Mouse (Mus musculus): ENCODE measurements at regions not wholly inside any gene's neighbourhood (a gene's known extent, or its start where the extent isn't known, plus 50 kb on each side); places are given as distances from the start of the nearest gene placed in this dataset.
A peak's percentile ranks its signal among the peaks of the same experiment; 100 is the strongest.

DNA sequence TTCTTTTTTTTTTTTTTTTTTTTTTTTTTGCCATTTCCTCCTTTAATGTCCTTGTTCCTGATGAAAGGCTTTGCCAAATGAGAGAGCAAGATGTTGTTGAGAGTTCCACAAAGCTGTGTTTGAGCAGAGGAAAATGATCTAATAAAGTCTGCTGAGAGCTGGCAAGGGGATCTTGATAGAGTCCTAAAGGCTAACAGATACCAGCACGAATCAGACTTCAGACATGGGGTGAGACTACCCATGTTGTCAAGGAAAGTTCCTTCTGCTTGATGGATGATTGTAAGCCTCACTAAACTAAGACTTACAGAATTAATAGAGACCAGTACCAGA is 665.2 kb upstream of the Fam92a start:
- Histone ChIP-seq H3K4me3 (ENCODE audit: low read depth, low read length) (no peak overlapping the region), H3K4me2 (replicated peaks; ENCODE audit: low read depth, low read length) (no peak overlapping the region)
- WGBS, result 29% methylated on average over 1 of the region's 1 CpGs

DNA sequence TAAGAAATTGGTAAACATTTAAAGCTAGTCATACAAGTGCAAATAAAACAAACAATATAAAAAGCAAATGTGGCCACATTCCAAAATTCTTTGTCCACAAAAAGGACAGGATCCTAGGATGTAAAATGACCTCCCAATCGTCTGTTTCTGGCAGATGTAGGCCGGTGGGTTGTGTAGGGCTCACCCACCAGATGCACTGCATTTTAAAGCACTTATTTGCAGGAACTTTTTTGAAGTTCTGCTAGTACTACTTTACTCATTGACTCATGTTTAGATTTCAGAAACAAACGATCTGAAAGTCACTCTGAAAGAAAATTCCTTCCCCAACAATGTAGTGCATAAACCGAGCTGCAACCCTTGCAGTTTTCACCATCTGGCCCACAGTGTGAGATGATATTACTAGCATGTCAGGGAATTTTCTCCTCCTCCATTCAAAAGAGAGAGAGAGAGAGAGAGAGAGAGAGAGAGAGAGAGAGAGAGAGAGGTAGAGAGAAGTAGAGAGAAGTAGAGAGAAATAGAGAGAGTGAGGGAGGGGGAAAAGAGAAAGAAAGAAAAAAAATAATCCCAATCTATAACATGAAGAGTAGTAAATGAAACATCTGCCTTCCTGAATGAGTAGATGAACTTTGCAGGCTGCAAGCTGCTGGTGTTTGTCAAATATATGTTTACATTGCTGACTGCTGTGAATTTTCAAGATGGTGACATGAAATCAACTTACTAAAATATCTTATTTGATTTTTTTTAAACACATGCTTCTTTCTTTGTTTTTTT is 664.7 kb upstream of the Fam92a start:
- H3K4me1 ChIP-seq (ENCODE audit: control insufficient read depth, insufficient read depth, low read length), result no peaks in the 10 kb centered on the region
- H3K36me3 ChIP-seq (ENCODE audit: control insufficient read depth, insufficient read depth, low read length), result no peaks in the 10 kb centered on the region
- no peak overlapping the region for H3K9ac ChIP-seq (replicated peaks; ENCODE audit: low read depth, low read length)
- H3K4me2 ChIP-seq (replicated peaks; ENCODE audit: low read depth, low read length), result no peak overlapping the region
- H3K27ac ChIP-seq (ENCODE audit: low read length), result peak overlapping the region; percentile 63; the same call in 1 of the 2 replicates
- H3K4me3 ChIP-seq (ENCODE audit: low read depth, low read length), result no peak overlapping the region
- ATAC-seq (ENCODE audit: insufficient number of reproducible peaks, insufficient read depth, low FRiP score, low read depth), result no peak
- no peaks in the 10 kb centered on the region for H3K27me3 ChIP-seq (ENCODE audit: control insufficient read depth, insufficient read depth, low read length)
- 24% methylated on average over 4 of the region's 4 CpGs for WGBS
- H3K9me3 ChIP-seq (ENCODE audit: control insufficient read depth, low read depth, low read length), result no peaks in the 10 kb centered on the region

More for the DNA sequence above, 665.2 kb upstream of the Fam92a start:
- Histone ChIP-seq H3K36me3 (ENCODE audit: control insufficient read depth, insufficient read depth, low read length) (no peaks in the 10 kb centered on the region), H3K9ac (replicated peaks; ENCODE audit: low read depth, low read length) (no peak overlapping the region), H3K27me3 (ENCODE audit: control insufficient read depth, insufficient read depth, low read length) (no peaks in the 10 kb centered on the region), H3K27ac (ENCODE audit: low read length) (peak overlapping the region; percentile 63; the same call in 1 of the 2 replicates), H3K9me3 (ENCODE audit: control insufficient read depth, low read depth, low read length) (no peaks in the 10 kb centered on the region), H3K4me1 (ENCODE audit: control insufficient read depth, insufficient read depth, low read length) (no peaks in the 10 kb centered on the region)
- peak; percentile 23; the same call in 1 of the 2 replicates for ATAC-seq (ENCODE audit: insufficient number of reproducible peaks, insufficient read depth, low FRiP score, low read depth)

DNA sequence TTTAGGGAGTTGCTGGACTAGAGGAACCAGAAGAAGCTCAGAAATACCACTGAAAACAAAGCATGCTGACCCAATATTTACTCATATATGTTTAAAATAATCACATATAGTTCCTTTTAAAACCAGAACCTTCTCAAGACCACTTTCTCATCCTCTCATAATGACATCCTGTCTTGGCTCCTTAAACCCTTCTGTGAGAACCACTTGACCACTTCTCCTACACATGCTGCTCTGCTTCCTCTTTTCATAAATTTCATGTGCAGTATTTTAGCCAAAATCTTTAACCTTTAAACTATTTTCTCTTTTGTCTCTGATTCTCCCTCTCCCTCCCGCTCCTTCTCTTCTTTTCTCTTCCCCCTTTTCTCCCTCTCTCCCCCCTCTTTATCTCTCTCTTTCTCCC is 654.6 kb upstream of the Fam92a start:
- Histone ChIP-seq H3K4me2 (replicated peaks; ENCODE audit: low read depth, low read length) (no peak overlapping the region), H3K9ac (replicated peaks; ENCODE audit: low read depth, low read length) (no peak overlapping the region), H3K27ac (ENCODE audit: low read length) (no peak overlapping the region), H3K4me3 (ENCODE audit: low read depth, low read length) (no peak overlapping the region), H3K9me3 (ENCODE audit: control insufficient read depth, low read depth, low read length) (no peaks in the 10 kb centered on the region), H3K36me3 (ENCODE audit: control insufficient read depth, insufficient read depth, low read length) (no peaks in the 10 kb centered on the region), H3K27me3 (ENCODE audit: control insufficient read depth, insufficient read depth, low read length) (no peaks in the 10 kb centered on the region), H3K4me1 (ENCODE audit: control insufficient read depth, insufficient read depth, low read length) (no peaks in the 10 kb centered on the region)
- ATAC-seq (ENCODE audit: insufficient number of reproducible peaks, insufficient read depth, low FRiP score, low read depth), result no peak
- WGBS, result 70% methylated on average over 1 of the region's 1 CpGs

DNA sequence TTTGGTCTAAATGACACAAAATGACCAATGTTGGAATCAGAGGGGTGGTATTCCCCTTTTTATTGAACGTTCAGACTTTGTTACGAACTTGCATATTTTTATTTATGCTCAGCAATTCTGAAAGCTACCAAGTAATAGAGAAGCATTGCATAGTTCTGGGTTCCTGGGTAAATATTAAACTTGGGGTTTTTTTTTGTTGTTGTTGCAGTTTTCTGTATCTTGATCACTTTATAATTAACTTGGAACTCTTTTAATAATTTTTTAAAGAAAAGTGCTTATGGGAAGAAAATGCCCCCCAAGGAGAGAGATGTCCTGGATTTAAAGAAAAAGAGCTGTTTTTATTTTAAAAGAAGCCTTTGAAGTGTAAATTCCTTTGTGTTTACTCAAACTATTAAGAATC is 642.4 kb upstream of the Fam92a start:
- H3K4me2 ChIP-seq (replicated peaks; ENCODE audit: low read depth, low read length), result no peak overlapping the region
- no peaks in the 10 kb centered on the region for H3K9me3 ChIP-seq (ENCODE audit: control insufficient read depth, low read depth, low read length)
- H3K4me1 ChIP-seq (ENCODE audit: control insufficient read depth, insufficient read depth, low read length), result no peaks in the 10 kb centered on the region
- WGBS, result 92% methylated on average over 2 of the region's 2 CpGs
- no peak overlapping the region for H3K27ac ChIP-seq (ENCODE audit: low read length)
- no peaks in the 10 kb centered on the region for H3K27me3 ChIP-seq (ENCODE audit: control insufficient read depth, insufficient read depth, low read length)
- H3K4me3 ChIP-seq (ENCODE audit: low read depth, low read length), result no peak overlapping the region
- no peaks in the 10 kb centered on the region for H3K36me3 ChIP-seq (ENCODE audit: control insufficient read depth, insufficient read depth, low read length)
- H3K9ac ChIP-seq (replicated peaks; ENCODE audit: low read depth, low read length), result no peak overlapping the region
- no peak for ATAC-seq (ENCODE audit: insufficient number of reproducible peaks, insufficient read depth, low FRiP score, low read depth)

DNA sequence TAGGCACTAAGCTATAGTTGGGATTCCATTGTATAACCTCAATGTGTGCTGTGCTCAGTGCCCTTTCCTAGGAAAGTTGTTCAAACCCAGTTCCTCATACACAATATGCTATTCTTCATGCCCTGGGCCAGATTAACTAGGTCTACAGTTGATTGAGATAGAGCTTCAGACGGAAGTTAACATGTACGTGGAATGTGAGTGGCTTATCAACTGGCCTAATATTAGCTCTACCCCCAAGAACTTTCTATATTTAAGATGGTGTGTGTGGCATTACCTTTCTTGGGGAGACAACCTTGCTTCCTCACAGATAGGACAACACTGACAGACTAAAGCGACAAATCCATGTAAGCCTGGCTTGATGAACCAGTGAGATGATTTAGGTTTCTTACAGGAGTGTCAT is 629.4 kb upstream of the Fam92a start:
- no peak for ATAC-seq (ENCODE audit: insufficient number of reproducible peaks, insufficient read depth, low FRiP score, low read depth)
- H3K36me3 ChIP-seq (ENCODE audit: control insufficient read depth, insufficient read depth, low read length), result no peaks in the 10 kb centered on the region
- H3K4me2 ChIP-seq (replicated peaks; ENCODE audit: low read depth, low read length), result no peak overlapping the region
- no peak overlapping the region for H3K4me3 ChIP-seq (ENCODE audit: low read depth, low read length)
- no peaks in the 10 kb centered on the region for H3K9me3 ChIP-seq (ENCODE audit: control insufficient read depth, low read depth, low read length)
- no peaks in the 10 kb centered on the region for H3K27me3 ChIP-seq (ENCODE audit: control insufficient read depth, insufficient read depth, low read length)
- no peaks in the 10 kb centered on the region for H3K4me1 ChIP-seq (ENCODE audit: control insufficient read depth, insufficient read depth, low read length)
- no peak overlapping the region for H3K9ac ChIP-seq (replicated peaks; ENCODE audit: low read depth, low read length)
- no peak overlapping the region for H3K27ac ChIP-seq (ENCODE audit: low read length)
- WGBS, result 81% methylated on average over 3 of the region's 3 CpGs

DNA sequence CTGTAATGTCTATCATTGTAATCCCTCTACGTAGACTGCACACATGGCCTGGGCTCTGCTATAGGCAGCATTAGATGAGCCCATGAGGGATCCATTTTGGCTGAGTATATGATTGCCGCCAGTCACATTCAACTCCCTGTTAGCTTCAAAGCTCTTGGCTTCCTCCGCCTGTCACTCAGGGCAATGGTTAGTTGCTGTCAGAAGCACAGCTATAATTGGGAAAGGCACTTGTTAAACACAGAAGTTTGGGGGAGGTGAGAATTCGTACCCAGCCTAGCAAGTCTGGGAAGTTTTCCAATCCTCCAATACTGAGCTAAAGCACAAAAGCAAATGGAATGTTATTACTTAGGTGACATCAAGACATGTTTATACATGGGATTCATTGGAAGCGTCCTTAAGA is 627.7 kb upstream of the Fam92a start:
- Histone ChIP-seq H3K4me2 (replicated peaks; ENCODE audit: low read depth, low read length) (no peak overlapping the region), H3K4me1 (ENCODE audit: control insufficient read depth, insufficient read depth, low read length) (no peaks in the 10 kb centered on the region), H3K27ac (ENCODE audit: low read length) (no peak overlapping the region), H3K36me3 (ENCODE audit: control insufficient read depth, insufficient read depth, low read length) (no peaks in the 10 kb centered on the region), H3K4me3 (ENCODE audit: low read depth, low read length) (no peak overlapping the region), H3K27me3 (ENCODE audit: control insufficient read depth, insufficient read depth, low read length) (no peaks in the 10 kb centered on the region), H3K9me3 (ENCODE audit: control insufficient read depth, low read depth, low read length) (no peaks in the 10 kb centered on the region), H3K9ac (replicated peaks; ENCODE audit: low read depth, low read length) (no peak overlapping the region)
- ATAC-seq (ENCODE audit: insufficient number of reproducible peaks, insufficient read depth, low FRiP score, low read depth), result no peak
- WGBS, result 66% methylated on average over 5 of the region's 5 CpGs

DNA sequence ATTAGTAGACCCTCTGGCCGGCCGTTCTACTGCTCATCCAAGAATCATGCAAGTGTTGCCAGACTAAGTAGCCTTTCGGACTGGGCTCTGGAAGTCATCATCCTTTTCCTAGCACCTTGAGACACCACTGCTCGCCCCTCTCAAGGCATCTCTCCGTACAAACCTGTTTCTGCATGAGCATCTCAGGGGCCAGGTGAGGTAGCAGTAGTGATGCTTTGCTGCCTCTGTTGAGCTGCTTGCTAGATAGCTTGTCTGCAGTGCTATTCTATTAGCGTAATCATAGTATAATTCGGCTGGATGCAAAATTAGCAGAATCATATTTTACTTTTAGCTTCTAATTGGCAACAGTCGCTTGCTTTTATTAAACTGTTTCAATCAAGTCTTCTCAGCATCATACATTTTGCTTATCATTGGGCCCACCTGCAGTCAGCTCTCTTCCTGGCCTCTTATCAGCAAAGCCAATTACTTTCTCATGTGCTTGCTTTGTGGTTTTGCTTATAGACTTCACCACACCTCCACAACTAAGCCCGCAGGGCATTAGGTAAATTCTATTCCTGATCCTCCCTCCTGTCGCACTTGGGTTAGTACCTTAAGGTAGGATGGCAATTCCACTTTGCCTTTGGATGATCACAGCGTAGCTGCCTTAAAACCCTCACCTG is 621.1 kb upstream of the Fam92a start:
- H3K27me3 ChIP-seq (ENCODE audit: control insufficient read depth, insufficient read depth, low read length), result no peaks in the 10 kb centered on the region
- no peak overlapping the region for H3K27ac ChIP-seq (ENCODE audit: low read length)
- no peaks in the 10 kb centered on the region for H3K4me1 ChIP-seq (ENCODE audit: control insufficient read depth, insufficient read depth, low read length)
- H3K9me3 ChIP-seq (ENCODE audit: control insufficient read depth, low read depth, low read length), result no peaks in the 10 kb centered on the region
- H3K9ac ChIP-seq (replicated peaks; ENCODE audit: low read depth, low read length), result no peak overlapping the region
- H3K4me3 ChIP-seq (ENCODE audit: low read depth, low read length), result no peak overlapping the region
- H3K4me2 ChIP-seq (replicated peaks; ENCODE audit: low read depth, low read length), result no peak overlapping the region
- no peaks in the 10 kb centered on the region for H3K36me3 ChIP-seq (ENCODE audit: control insufficient read depth, insufficient read depth, low read length)
- WGBS, result 79% methylated on average over 11 of the region's 11 CpGs
- no peak for ATAC-seq (ENCODE audit: insufficient number of reproducible peaks, insufficient read depth, low FRiP score, low read depth)

DNA sequence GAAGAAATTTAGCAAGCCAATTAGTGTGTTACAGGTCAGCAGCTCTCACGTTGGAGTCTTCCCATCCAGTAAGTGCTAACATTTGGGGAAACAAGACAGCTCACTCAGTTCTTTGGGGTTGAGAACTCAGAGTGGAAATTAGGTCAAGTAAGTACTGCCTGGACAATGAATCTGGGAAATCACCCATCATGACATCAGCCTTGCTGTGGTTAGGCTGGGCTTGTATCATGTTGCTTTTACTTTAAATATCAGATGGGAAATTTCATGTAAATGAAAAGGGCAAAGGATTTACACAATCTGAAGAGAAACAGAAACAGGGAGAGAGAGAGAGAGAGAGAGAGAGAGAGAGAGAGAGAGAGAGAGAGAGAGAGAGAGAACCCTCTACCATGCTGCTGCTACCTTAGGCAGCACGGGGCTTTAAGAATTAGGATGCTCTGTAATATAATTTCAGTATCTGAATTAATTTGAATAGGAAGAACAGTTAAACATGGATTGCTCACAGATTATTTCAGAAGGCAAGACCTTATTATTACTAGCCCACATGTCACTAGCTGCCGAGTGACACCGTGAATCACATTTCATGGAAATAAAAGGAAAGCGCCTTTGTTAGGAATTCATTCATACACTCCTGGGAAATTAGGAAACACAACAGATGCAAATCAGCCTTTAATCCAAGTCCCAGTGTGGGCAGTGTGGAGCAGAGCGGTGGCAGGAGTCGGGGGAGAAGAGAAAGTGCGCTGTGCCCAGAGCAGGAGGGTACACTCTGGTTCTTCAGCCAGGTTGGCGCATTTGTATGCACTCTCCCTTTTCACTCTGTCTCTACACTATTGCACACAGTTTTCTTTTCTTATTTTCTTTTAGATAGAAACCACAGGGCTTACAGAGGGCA is 620.2 kb upstream of the Fam92a start:
- Histone ChIP-seq H3K4me2 (replicated peaks; ENCODE audit: low read depth, low read length) (no peak overlapping the region), H3K4me1 (ENCODE audit: control insufficient read depth, insufficient read depth, low read length) (no peaks in the 10 kb centered on the region), H3K27me3 (ENCODE audit: control insufficient read depth, insufficient read depth, low read length) (no peaks in the 10 kb centered on the region), H3K9me3 (ENCODE audit: control insufficient read depth, low read depth, low read length) (no peaks in the 10 kb centered on the region), H3K9ac (replicated peaks; ENCODE audit: low read depth, low read length) (no peak overlapping the region), H3K4me3 (ENCODE audit: low read depth, low read length) (no peak overlapping the region), H3K36me3 (ENCODE audit: control insufficient read depth, insufficient read depth, low read length) (no peaks in the 10 kb centered on the region), H3K27ac (ENCODE audit: low read length) (no peak overlapping the region)
- 84% methylated on average over 9 of the region's 9 CpGs for WGBS
- no peak for ATAC-seq (ENCODE audit: insufficient number of reproducible peaks, insufficient read depth, low FRiP score, low read depth)
